Mouse (Mus musculus) embryonic fibroblast, embryonic 13.5 days (primary cell): ENCODE data around the gene Ankrd11.

Experiments used
- CTCF ChIP-seq: IDR thresholded peaks from 2 replicates; pipeline ENCODE4 v1.5.1; 2011; ENCODE audit warnings: mild to moderate bottlenecking, control low read depth, low read length, moderate library complexity, borderline replicate concordance; ENCODE audit not compliant: insufficient read depth
- POLR2A ChIP-seq: IDR thresholded peaks from 2 replicates; pipeline ENCODE4 v1.6.1; 2011; ENCODE audit warnings: low read depth, mild to moderate bottlenecking, control low read depth, low read length, moderate library complexity

GRCm38 (mm10) chr8:122993031-122993430 is 49.0 kb downstream of the Ankrd11 start:
- TF ChIP-seq POLR2A (no peak), CTCF (no peak)
